Mouse (Mus musculus): ENCODE results near the gene Krtap28-10. TPM values are rescaled to one million over a fixed set of nuclear protein-coding genes. Genes with fewer than 3 reads are reported as not detected.

The Krtap28-10 gene
- not detected for polyA plus RNA-seq (2014; fragmentation: Illumina TruSeq; extraction: RNeasy Lipid Tissue Mini Kit (QIAGEN cat#74804); ENCODE audit: low read depth, low replicate concordance)

DNA sequence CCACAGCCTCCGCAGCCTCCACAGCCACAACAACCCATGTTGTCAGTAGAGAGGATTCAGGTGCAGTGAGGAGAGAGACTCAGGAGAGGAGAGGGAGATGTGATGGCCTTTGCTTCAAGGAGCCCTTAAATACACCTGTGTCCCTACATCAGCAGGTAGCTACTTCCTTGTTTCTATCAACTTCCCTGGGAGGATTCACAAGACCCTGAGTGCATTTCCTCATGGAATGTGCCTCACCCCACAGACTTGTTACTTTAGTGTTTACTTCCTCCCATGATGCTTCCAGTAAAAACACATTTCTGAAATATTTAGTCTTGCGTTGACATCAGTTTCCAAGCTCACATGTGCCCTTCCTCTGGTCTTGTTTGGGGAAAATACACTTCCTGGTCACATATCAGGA lies at the start of gene Krtap28-10:
TSS of gene Krtap28-10 (minus strand) at position 101 of the 400 bp plus-strand sequence.

DNA sequence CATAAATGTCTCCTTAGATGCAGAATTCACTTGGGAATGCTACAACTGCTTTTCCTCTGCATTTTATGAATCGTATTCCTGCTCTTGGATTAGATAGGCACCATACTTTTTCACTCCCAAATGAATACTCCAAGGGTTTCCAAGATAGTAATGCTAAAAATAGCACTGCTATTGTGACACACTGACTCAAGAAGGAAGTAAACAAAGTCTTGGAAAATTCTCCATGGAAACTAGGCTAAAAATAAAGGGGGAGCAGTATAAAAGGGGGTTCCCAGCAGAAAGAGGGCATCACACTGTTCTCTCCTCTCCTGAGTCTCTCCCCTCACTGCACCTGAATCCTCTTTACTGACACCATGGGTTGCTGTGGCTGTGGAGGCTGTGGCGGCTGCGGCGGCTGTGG lies 18.4 kb upstream of the Krtap28-10 start, which contains the start of gene Krtap28-13:
TSS of gene Krtap28-13 (plus strand) at position 288 of the 400 bp plus-strand sequence.

DNA sequence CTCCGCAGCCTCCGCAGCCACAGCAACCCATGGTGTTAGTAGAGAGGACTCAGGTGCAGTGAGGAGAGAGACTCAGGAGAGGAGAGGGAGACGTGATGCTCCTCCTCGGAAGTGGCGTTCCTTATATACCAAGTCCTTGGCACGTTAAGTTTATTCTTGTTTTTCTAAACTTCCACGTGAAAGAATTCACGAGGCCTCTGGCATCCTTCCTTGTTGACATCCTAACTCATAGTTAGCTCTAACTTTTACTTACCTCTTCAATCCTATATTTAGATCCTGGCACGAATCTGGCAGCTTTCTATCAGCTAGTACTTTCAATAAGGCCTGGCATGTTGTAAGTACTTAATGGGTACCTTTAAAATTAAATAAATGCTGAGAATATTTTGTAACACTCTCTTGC lies 17.0 kb upstream of the Krtap28-10 start, which contains the start of gene A030005K14Rik:
TSS of gene A030005K14Rik (minus strand) at position 101 of the 400 bp plus-strand sequence.

DNA sequence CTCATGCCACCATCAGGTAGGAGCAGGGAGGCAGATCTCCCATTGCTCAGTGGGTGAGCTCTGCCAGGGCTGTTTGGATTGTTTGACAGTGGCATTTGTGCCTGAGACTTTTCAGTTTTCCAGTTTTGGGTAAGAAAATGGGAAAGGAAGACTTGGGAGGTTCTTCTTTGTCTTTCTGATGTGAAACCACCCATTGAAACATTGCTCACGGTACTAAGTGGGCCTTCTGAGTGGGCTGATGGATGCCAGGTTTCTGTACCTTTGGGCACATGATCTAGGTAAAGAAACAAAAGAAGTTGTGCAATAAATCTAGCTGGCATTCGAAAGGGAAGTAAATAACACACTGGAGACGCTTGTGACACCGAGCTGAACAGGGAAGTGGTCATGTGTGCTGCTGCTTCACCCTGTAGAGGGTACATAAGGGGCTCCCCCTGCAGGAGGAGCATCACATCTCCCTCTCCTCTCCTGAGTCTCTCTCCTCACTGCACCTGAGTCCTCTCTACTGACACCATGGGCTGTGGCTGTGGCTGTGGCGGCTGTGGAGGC lies 2.7 kb upstream of the Krtap28-10 start, which contains the start of gene Gm47969:
TSS of gene Gm47969 (plus strand) at position 51 of the 546 bp plus-strand sequence.

DNA sequence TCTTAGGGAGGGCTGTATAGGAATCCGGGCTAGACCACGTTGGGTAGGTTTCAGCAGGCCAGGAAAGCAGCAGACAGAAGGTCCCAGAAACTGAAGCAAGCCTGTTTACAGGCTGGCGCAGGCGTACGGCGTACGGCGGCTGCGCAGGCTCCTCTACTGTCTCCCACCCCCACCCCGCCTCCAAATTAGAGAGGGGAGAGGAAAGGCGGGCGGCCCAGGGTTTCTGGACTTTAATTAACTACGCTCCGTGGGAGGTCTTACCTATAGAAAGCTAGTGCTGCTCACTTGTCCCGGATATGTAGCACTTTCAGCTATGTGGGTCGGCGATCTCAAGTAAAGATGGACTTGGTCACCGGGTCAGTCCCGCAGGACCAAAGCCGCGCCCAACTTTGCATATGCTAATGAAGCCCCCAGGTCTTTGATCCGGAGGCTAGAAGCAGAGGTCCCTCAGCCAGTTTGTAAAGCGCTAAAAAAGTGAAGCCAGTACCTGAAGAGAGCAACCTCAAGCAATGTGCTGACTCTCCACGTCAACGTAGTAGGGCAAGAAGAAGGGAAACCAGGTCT lies 4.1 kb downstream of the Krtap28-10 start, which contains the start of gene Slc19a3:
TSS of gene Slc19a3 (minus strand) at position 340 of the 564 bp plus-strand sequence.

DNA sequence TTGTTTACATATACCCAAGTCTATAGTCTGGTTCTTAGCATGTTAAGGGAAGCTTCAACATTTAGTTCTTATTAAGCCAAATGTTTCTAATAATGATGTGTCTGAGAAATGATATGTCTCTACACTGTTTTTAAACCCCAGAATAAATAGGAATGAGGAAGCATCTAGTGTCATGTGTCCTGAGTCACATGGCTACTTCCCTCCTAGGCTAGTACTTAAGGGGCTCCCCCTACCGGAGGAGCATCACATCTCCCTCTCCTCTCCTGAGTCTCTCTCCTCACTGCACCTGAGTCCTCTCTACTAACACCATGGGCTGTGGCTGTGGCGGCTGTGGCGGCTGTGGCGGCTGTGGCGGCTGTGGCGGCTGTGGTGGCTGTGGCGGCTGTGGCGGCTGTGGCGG lies 42.0 kb downstream of the Krtap28-10 start, which contains the start of gene Gm47959:
TSS of gene Gm47959 (plus strand) at position 243 of the 400 bp plus-strand sequence.

Other genes with a start within 250 kb of the Krtap28-10 start
- gene Agfg1, start 203.0 kb downstream of the Krtap28-10 start, polyA plus RNA-seq (2014; fragmentation: Illumina TruSeq; extraction: RNeasy Lipid Tissue Mini Kit (QIAGEN cat#74804); ENCODE audit: low read depth, low replicate concordance), result 23.5 TPM
- not detected for gene A030005L19Rik, start 129.2 kb downstream of the Krtap28-10 start, polyA plus RNA-seq (2014; fragmentation: Illumina TruSeq; extraction: RNeasy Lipid Tissue Mini Kit (QIAGEN cat#74804); ENCODE audit: low read depth, low replicate concordance)
- not detected for gene A030014E15Rik, start 117.6 kb downstream of the Krtap28-10 start, polyA plus RNA-seq (2014; fragmentation: Illumina TruSeq; extraction: RNeasy Lipid Tissue Mini Kit (QIAGEN cat#74804); ENCODE audit: low read depth, low replicate concordance)
- gene Gm6217, start 111.1 kb downstream of the Krtap28-10 start, polyA plus RNA-seq (2014; fragmentation: Illumina TruSeq; extraction: RNeasy Lipid Tissue Mini Kit (QIAGEN cat#74804); ENCODE audit: low read depth, low replicate concordance), result not detected
- not detected for gene A030003K21Rik, start 99.1 kb downstream of the Krtap28-10 start, polyA plus RNA-seq (2014; fragmentation: Illumina TruSeq; extraction: RNeasy Lipid Tissue Mini Kit (QIAGEN cat#74804); ENCODE audit: low read depth, low replicate concordance)
- not detected for gene Gm7544, start 86.5 kb downstream of the Krtap28-10 start, polyA plus RNA-seq (2014; fragmentation: Illumina TruSeq; extraction: RNeasy Lipid Tissue Mini Kit (QIAGEN cat#74804); ENCODE audit: low read depth, low replicate concordance)
- not detected for gene Gm47955, start 82.2 kb downstream of the Krtap28-10 start, polyA plus RNA-seq (2014; fragmentation: Illumina TruSeq; extraction: RNeasy Lipid Tissue Mini Kit (QIAGEN cat#74804); ENCODE audit: low read depth, low replicate concordance)
- gene Gm47959, start 41.9 kb downstream of the Krtap28-10 start, polyA plus RNA-seq (2014; fragmentation: Illumina TruSeq; extraction: RNeasy Lipid Tissue Mini Kit (QIAGEN cat#74804); ENCODE audit: low read depth, low replicate concordance), result not detected
- 3.9 TPM for gene Slc19a3, start 4.0 kb downstream of the Krtap28-10 start, polyA plus RNA-seq (2014; fragmentation: Illumina TruSeq; extraction: RNeasy Lipid Tissue Mini Kit (QIAGEN cat#74804); ENCODE audit: low read depth, low replicate concordance)
- gene Gm47969, start 2.5 kb upstream of the Krtap28-10 start, polyA plus RNA-seq (2014; fragmentation: Illumina TruSeq; extraction: RNeasy Lipid Tissue Mini Kit (QIAGEN cat#74804); ENCODE audit: low read depth, low replicate concordance), result not detected
- gene A030005K14Rik, start 16.9 kb upstream of the Krtap28-10 start, polyA plus RNA-seq (2014; fragmentation: Illumina TruSeq; extraction: RNeasy Lipid Tissue Mini Kit (QIAGEN cat#74804); ENCODE audit: low read depth, low replicate concordance), result not detected
- gene Krtap28-13, start 18.4 kb upstream of the Krtap28-10 start, polyA plus RNA-seq (2014; fragmentation: Illumina TruSeq; extraction: RNeasy Lipid Tissue Mini Kit (QIAGEN cat#74804); ENCODE audit: low read depth, low replicate concordance), result not detected
- gene Ccl20, start 74.3 kb upstream of the Krtap28-10 start, polyA plus RNA-seq (2014; fragmentation: Illumina TruSeq; extraction: RNeasy Lipid Tissue Mini Kit (QIAGEN cat#74804); ENCODE audit: low read depth, low replicate concordance), result not detected
- gene Daw1, start 117.3 kb upstream of the Krtap28-10 start, polyA plus RNA-seq (2014; fragmentation: Illumina TruSeq; extraction: RNeasy Lipid Tissue Mini Kit (QIAGEN cat#74804); ENCODE audit: low read depth, low replicate concordance), result 1.7 TPM